Mouse (Mus musculus): ENCODE measurements around the gene Sst.

Sst gene

DNA sequence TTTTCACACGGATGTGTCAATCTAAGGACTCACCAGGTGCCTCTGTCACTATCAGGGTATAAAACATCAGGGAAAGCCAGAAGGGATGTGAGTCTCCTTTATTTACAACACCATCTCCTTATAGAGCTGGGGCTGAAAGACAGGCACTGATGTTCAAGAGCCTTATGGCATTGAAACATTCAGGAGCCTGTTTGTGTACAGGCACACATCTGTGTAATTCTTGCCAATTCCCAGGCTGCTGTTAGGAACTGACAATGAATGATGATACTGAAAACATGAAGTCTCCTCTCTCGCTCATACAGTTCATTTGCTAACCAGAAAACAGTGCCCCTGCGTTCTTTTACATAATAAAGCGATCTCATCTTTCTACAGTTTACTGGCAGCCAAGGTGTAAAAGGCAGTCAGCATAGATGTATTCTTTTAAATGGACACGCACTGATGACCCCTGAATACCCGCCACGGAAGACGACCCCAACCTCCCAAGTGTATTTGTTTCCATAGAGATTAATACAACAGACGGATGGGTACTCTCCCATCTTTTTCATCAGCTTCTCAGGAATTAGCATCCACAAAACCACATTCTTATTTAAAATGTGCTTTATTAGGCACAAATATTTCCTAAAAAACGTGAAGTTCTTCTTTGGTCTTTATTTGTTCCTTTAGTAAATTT lies 2.7 kb downstream of the Sst start:
- DNase-seq (ENCODE audit: low spot score in 2 of 2): no peak

DNA sequence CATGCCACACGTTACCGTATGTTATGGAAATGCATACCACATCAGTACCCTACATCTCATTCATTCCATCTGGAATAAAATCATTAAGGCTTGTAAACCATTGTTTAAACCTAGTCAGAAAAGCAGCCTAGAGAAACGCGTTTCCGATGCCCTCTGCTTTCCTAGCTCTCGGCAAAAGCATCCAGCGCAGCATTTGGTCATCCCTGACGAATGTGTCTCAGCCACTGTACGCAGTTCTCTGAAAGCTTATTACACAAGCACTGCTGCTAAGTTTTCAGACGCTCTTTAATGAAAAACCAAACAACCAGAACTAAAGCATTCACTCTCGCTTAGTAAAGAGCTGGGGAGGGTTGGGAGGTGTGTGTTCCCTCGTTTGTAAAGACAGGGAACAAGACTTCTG lies 5.7 kb downstream of the Sst start:
- no peak for DNase-seq (ENCODE audit: low spot score in 2 of 2)

DNA sequence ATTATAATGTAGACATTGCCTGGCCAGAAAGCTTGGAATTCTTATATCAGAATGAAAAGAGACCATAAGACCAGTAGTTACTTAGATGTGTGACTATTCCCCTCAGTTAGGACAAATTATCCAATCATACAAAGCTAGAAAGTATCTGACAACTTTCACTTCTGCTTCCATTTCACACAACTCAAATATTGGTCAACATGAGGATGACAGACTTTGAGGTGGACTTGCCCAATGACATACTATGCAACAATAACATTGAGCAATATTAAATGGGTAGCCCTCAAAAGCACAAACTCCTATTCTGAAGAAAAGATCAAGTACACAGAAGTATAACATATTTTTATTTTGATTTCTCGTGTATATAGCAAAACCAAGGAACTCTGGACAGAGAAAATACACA lies 35.5 kb downstream of the Sst start:
- no peak for DNase-seq (ENCODE audit: low spot score in 2 of 2)

DNA sequence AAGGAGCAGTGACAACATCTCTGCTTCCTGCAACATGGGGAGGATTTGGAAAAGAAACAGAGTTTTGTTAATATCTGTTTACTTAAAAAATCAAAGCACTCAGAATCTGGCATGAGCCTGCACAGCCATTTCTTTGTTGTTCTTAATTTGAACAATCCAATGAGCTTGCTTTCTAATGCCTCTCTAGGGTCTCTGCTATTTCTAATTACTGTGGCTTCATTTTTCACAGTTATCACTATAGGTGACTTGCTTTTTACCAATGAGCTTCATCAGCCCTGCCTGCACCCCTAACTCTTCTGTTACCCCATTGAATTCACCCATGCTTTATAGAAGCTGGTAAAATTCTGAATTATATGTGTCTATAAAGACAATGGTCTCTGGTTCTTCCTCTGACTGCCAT lies 41.0 kb downstream of the Sst start:
- no peak for DNase-seq (ENCODE audit: low spot score in 2 of 2)

DNA sequence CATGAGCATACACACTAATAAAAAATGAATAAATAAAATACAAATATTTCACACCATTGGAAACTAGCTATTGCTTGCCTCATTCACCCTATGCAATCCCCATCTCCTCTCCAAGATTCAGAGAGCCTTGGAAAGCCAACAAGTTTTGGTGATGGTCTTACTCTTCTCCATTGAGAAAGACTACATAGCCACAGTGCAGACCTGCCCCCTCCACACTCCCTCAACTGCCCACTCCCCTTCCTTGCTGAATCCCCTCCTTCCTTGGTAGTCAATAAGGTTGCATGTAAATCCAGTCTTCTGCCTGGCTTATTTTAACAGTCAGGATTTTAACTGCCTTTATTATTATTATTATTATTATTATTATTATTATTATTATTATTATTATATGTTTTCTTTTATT lies 41.6 kb downstream of the Sst start:
- DNase-seq (ENCODE audit: low spot score in 2 of 2): no peak

- no peak for DNase-seq (ENCODE audit: low spot score in 2 of 2)
These were observed 46.1 kb downstream of the Sst start for GRCm38 (mm10) chr16:23844622-23845021.

GRCm38 (mm10) chr16:23842609-23843008 lies 48.1 kb downstream of the Sst start:
- DNase-seq (ENCODE audit: low spot score in 2 of 2): no peak
